Mouse (Mus musculus): ENCODE data around the gene Tcf12. TPM values are rescaled to one million over a fixed set of nuclear protein-coding genes. Genes with fewer than 3 reads are reported as not detected.
A peak's percentile ranks its signal among the peaks of the same experiment; 100 is the strongest.

Tcf12 gene
- total and polyA plus RNA-seq, 2 experiments from 2014 or later = 37.4 to 122 TPM

- ATAC-seq (ENCODE audit: low FRiP score) = no peak
Observed at GRCm38 (mm10) chr9:72097083-72097482, 14.6 kb downstream of the Tcf12 start.

GRCm38 (mm10) chr9:72094675-72095074, 17.0 kb downstream of the Tcf12 start:
- H3K4me3 ChIP-seq (ENCODE audit: low read depth, low read length) = no peak overlapping the region
- no peaks in the 10 kb centered on the region for H3K4me1 ChIP-seq (ENCODE audit: insufficient read depth, low read length)
- no peak overlapping the region for H3K4me2 ChIP-seq (ENCODE audit: low read depth, low read length, poor library complexity, severe bottlenecking)
- no peaks in the 10 kb centered on the region for H3K9me3 ChIP-seq (ENCODE audit: low read length)
- no peaks in the 10 kb centered on the region for H3K27me3 ChIP-seq (ENCODE audit: insufficient read depth, low read length)
- no peak overlapping the region for H3K9ac ChIP-seq (replicated peaks; ENCODE audit: low read length, poor library complexity, severe bottlenecking)
- WGBS = 85% methylated on average over 5 of the region's 5 CpGs
- DNase-seq (ENCODE audit: low spot score) = peak; percentile 24
- no peak overlapping the region for H3K27ac ChIP-seq (ENCODE audit: low read depth, low read length)
- H3K36me3 ChIP-seq (ENCODE audit: insufficient read depth, low read length) = no peaks in the 10 kb centered on the region
- TF ChIP-seq CTCF (IDR thresholded peaks at IDR 0.05) = peak; percentile 57
- no peak for ATAC-seq (ENCODE audit: low FRiP score)

More at GRCm38 (mm10) chr9:72097083-72097482, 14.6 kb downstream of the Tcf12 start:
- Histone ChIP-seq H3K27me3 (ENCODE audit: insufficient read depth, low read length) (no peaks in the 10 kb centered on the region), H3K9me3 (ENCODE audit: low read length) (no peaks in the 10 kb centered on the region), H3K4me3 (ENCODE audit: low read depth, low read length) (no peak overlapping the region), H3K9ac (replicated peaks; ENCODE audit: low read length, poor library complexity, severe bottlenecking) (no peak overlapping the region), H3K36me3 (ENCODE audit: insufficient read depth, low read length) (no peaks in the 10 kb centered on the region), H3K4me1 (ENCODE audit: insufficient read depth, low read length) (no peaks in the 10 kb centered on the region), H3K27ac (ENCODE audit: low read depth, low read length) (no peak overlapping the region), H3K4me2 (ENCODE audit: low read depth, low read length, poor library complexity, severe bottlenecking) (no peak overlapping the region)
- no peak for TF ChIP-seq CTCF (IDR thresholded peaks at IDR 0.05)
- no peak for DNase-seq (ENCODE audit: low spot score)
- 99% methylated on average over 2 of the region's 2 CpGs for WGBS

GRCm38 (mm10) chr9:72092191-72092590, 19.5 kb downstream of the Tcf12 start:
- no peaks in the 10 kb centered on the region for H3K27me3 ChIP-seq (ENCODE audit: insufficient read depth, low read length)
- H3K9ac ChIP-seq (replicated peaks; ENCODE audit: low read length, poor library complexity, severe bottlenecking) = no peak overlapping the region
- no peak for TF ChIP-seq CTCF (IDR thresholded peaks at IDR 0.05)
- no peaks in the 10 kb centered on the region for H3K4me1 ChIP-seq (ENCODE audit: insufficient read depth, low read length)
- WGBS = 71% methylated on average over 1 of the region's 1 CpGs
- H3K4me2 ChIP-seq (ENCODE audit: low read depth, low read length, poor library complexity, severe bottlenecking) = no peak overlapping the region
- no peak overlapping the region for H3K27ac ChIP-seq (ENCODE audit: low read depth, low read length)
- no peaks in the 10 kb centered on the region for H3K9me3 ChIP-seq (ENCODE audit: low read length)
- ATAC-seq (ENCODE audit: low FRiP score) (no peak), DNase-seq (ENCODE audit: low spot score) (no peak)
- no peaks in the 10 kb centered on the region for H3K36me3 ChIP-seq (ENCODE audit: insufficient read depth, low read length)
- no peak overlapping the region for H3K4me3 ChIP-seq (ENCODE audit: low read depth, low read length)

GRCm38 (mm10) chr9:72088893-72089611, 22.6 kb downstream of the Tcf12 start:
- H3K27me3 ChIP-seq (ENCODE audit: insufficient read depth, low read length) = no peaks in the 10 kb centered on the region
- H3K4me1 ChIP-seq (ENCODE audit: insufficient read depth, low read length) = no peaks in the 10 kb centered on the region
- DNase-seq (ENCODE audit: low spot score) (no peak), ATAC-seq (ENCODE audit: low FRiP score) (no peak)
- H3K4me2 ChIP-seq (ENCODE audit: low read depth, low read length, poor library complexity, severe bottlenecking) = no peak overlapping the region
- TF ChIP-seq CTCF (IDR thresholded peaks at IDR 0.05) = no peak
- no peak overlapping the region for H3K27ac ChIP-seq (ENCODE audit: low read depth, low read length)
- H3K9ac ChIP-seq (replicated peaks; ENCODE audit: low read length, poor library complexity, severe bottlenecking) = no peak overlapping the region
- WGBS = 95% methylated on average over 3 of the region's 3 CpGs
- no peaks in the 10 kb centered on the region for H3K9me3 ChIP-seq (ENCODE audit: low read length)
- H3K4me3 ChIP-seq (ENCODE audit: low read depth, low read length) = no peak overlapping the region
- no peaks in the 10 kb centered on the region for H3K36me3 ChIP-seq (ENCODE audit: insufficient read depth, low read length)

- no peaks in the 10 kb centered on the region for H3K9me3 ChIP-seq (ENCODE audit: low read length)
- H3K27ac ChIP-seq (ENCODE audit: low read depth, low read length) = no peak overlapping the region
- no peak for TF ChIP-seq CTCF (IDR thresholded peaks at IDR 0.05)
- no peak overlapping the region for H3K9ac ChIP-seq (replicated peaks; ENCODE audit: low read length, poor library complexity, severe bottlenecking)
- DNase-seq (ENCODE audit: low spot score) (no peak), ATAC-seq (ENCODE audit: low FRiP score) (no peak)
- 76% methylated on average over 3 of the region's 3 CpGs for WGBS
- H3K36me3 ChIP-seq (ENCODE audit: insufficient read depth, low read length) = no peaks in the 10 kb centered on the region
- H3K4me2 ChIP-seq (ENCODE audit: low read depth, low read length, poor library complexity, severe bottlenecking) = no peak overlapping the region
- H3K27me3 ChIP-seq (ENCODE audit: insufficient read depth, low read length) = no peaks in the 10 kb centered on the region
- no peak overlapping the region for H3K4me3 ChIP-seq (ENCODE audit: low read depth, low read length)
- H3K4me1 ChIP-seq (ENCODE audit: insufficient read depth, low read length) = no peaks in the 10 kb centered on the region
Observed at GRCm38 (mm10) chr9:72085017-72085416, 26.7 kb downstream of the Tcf12 start.

- Histone ChIP-seq H3K9ac (replicated peaks; ENCODE audit: low read length, poor library complexity, severe bottlenecking) (no peak overlapping the region), H3K4me2 (ENCODE audit: low read depth, low read length, poor library complexity, severe bottlenecking) (no peak overlapping the region), H3K9me3 (ENCODE audit: low read length) (no peaks in the 10 kb centered on the region), H3K27ac (ENCODE audit: low read depth, low read length) (no peak overlapping the region), H3K27me3 (ENCODE audit: insufficient read depth, low read length) (no peaks in the 10 kb centered on the region), H3K4me1 (ENCODE audit: insufficient read depth, low read length) (no peaks in the 10 kb centered on the region), H3K36me3 (ENCODE audit: insufficient read depth, low read length) (no peaks in the 10 kb centered on the region), H3K4me3 (ENCODE audit: low read depth, low read length) (no peak overlapping the region)
- TF ChIP-seq CTCF (IDR thresholded peaks at IDR 0.05) = no peak
- ATAC-seq (ENCODE audit: low FRiP score) (no peak), DNase-seq (ENCODE audit: low spot score) (peak; percentile 47)
Observed at GRCm38 (mm10) chr9:72084131-72084530, 27.5 kb downstream of the Tcf12 start.

Measured in midbrain, postnatal 0 days (tissue).